Mouse (Mus musculus): ENCODE data around the gene Arhgap15. TPM values are rescaled to one million over a fixed set of nuclear protein-coding genes. Genes with fewer than 3 reads are reported as not detected.

Gene Arhgap15
- polyA plus RNA-seq, 1 experiment from 2014 or later = 2.8 TPM

DNA sequence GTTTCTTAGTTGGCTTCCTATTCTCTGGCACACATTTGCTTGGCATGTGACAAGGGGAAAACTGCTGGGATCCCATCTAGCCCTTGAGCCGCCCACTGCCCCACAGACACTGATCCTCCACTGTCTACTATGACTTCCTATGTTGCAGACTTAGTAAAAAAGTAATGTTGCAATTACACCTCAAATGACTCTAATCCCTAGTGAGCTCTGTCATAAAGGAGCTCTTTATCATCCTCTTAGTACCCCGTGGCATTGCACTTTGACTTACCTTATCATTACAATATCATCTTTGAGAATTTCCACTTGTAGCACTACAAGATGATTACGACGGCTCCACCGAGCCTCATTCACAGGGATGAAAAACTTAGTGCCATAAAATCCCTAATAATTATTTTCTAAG lies 190.6 kb downstream of the Arhgap15 start:
- no peaks in the 10 kb centered on the region for H3K36me3 ChIP-seq (ENCODE audit: control insufficient read depth, insufficient read depth, low read length)
- H3K27me3 ChIP-seq (ENCODE audit: control insufficient read depth, insufficient read depth, low read length) = no peaks in the 10 kb centered on the region
- H3K9ac ChIP-seq (ENCODE audit: low read length) = no peak overlapping the region
- no peak overlapping the region for H3K4me2 ChIP-seq (ENCODE audit: low read depth, low read length)
- H3K9me3 ChIP-seq (replicated peaks; ENCODE audit: control insufficient read depth, low read length) = no peaks in the 10 kb centered on the region
- no peak overlapping the region for H3K27ac ChIP-seq (ENCODE audit: low read length)
- H3K4me3 ChIP-seq (replicated peaks; ENCODE audit: low read length) = no peak overlapping the region
- no peak for ATAC-seq (ENCODE audit: insufficient read depth, low FRiP score)
- H3K4me1 ChIP-seq (ENCODE audit: control insufficient read depth, insufficient read depth, low read length) = no peaks in the 10 kb centered on the region
- 85% methylated on average over 5 of the region's 5 CpGs for WGBS

DNA sequence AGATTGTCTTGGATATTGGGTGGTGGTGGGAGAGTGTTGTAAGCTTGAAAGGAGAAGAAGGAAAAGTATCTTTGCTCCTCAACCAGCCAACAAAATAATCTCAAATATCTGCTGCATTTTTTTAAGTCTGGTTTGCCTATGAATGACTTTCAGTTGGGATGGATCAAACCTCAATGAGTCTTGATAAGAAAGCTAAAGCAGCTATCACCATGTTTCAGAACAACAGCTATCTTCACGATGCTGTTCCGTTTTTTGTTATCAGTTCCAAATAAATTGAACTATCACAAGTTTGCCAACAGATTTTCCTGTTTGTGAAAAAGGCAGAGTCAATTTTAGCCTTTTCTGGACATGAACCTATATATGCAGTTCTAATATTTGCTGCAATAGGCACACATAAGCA lies 197.1 kb downstream of the Arhgap15 start:
- Histone ChIP-seq H3K4me2 (ENCODE audit: low read depth, low read length) (no peak overlapping the region), H3K4me1 (ENCODE audit: control insufficient read depth, insufficient read depth, low read length) (no peaks in the 10 kb centered on the region), H3K4me3 (replicated peaks; ENCODE audit: low read length) (no peak overlapping the region), H3K9ac (ENCODE audit: low read length) (no peak overlapping the region), H3K27me3 (ENCODE audit: control insufficient read depth, insufficient read depth, low read length) (no peaks in the 10 kb centered on the region), H3K9me3 (replicated peaks; ENCODE audit: control insufficient read depth, low read length) (no peaks in the 10 kb centered on the region), H3K36me3 (ENCODE audit: control insufficient read depth, insufficient read depth, low read length) (no peaks in the 10 kb centered on the region), H3K27ac (ENCODE audit: low read length) (no peak overlapping the region)
- ATAC-seq (ENCODE audit: insufficient read depth, low FRiP score) = no peak
- 86% methylated on average over 2 of the region's 2 CpGs for WGBS

DNA sequence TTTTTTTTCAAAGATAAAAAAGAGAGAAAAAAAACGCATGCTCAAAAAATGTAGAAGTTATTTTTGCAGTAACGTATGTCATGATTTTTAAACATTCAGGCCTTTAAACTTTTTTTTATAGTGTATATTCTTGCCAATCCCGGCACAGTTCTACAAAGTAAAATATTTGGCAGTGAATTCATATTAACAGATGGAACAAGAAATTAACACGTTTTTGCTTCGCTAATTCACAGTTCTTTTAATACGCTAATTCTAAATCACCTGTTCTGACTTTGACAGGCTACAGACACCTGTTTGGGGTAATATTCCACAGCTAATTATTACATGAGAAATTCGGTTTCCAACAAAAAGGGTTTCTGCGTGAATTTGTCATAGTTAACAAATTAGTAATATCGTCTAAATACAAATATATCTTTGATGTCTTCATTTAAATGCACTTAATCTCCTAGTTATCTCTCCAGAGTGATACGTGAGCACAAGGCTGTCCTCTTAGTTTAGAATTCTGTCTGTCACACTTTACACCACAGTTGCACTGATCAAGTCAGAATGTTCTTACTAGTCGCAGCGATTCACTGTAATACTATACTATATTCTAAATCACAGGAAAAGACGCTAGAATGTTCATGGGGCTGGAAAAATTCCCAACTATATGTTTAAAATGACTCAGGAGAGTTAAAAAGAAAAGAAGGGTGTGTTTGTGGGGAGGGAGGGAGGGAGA lies 201.3 kb downstream of the Arhgap15 start:
- WGBS = 74% methylated on average over 13 of the region's 13 CpGs
- no peaks in the 10 kb centered on the region for H3K27me3 ChIP-seq (ENCODE audit: control insufficient read depth, insufficient read depth, low read length)
- no peaks in the 10 kb centered on the region for H3K9me3 ChIP-seq (replicated peaks; ENCODE audit: control insufficient read depth, low read length)
- H3K4me1 ChIP-seq (ENCODE audit: control insufficient read depth, insufficient read depth, low read length) = no peaks in the 10 kb centered on the region
- H3K36me3 ChIP-seq (ENCODE audit: control insufficient read depth, insufficient read depth, low read length) = no peaks in the 10 kb centered on the region
- no peak overlapping the region for H3K4me3 ChIP-seq (replicated peaks; ENCODE audit: low read length)
- no peak overlapping the region for H3K27ac ChIP-seq (ENCODE audit: low read length)
- no peak overlapping the region for H3K9ac ChIP-seq (ENCODE audit: low read length)
- no peak overlapping the region for H3K4me2 ChIP-seq (ENCODE audit: low read depth, low read length)
- no peak for ATAC-seq (ENCODE audit: insufficient read depth, low FRiP score)

DNA sequence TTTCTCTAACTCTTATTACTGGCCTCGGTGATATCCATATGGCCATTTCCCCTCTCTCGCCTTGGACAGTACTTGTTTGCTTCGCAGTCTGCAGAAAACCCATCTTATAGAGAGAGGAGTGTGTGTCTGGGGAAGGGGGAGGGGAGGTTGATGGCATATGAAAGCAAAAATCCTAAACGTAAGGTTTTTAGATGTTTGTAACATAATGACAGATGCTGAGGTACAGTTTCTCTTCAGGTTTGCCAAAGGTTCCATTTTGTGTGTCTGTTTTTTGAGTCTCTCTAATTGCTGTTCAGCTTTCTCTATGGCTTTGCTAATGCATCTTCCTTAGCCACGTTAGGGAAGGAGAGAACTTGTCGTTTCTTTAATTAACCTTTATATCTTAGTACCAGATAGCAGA lies 202.1 kb downstream of the Arhgap15 start:
- no peak for ATAC-seq (ENCODE audit: insufficient read depth, low FRiP score)
- Histone ChIP-seq H3K27me3 (ENCODE audit: control insufficient read depth, insufficient read depth, low read length) (no peaks in the 10 kb centered on the region), H3K4me2 (ENCODE audit: low read depth, low read length) (no peak overlapping the region), H3K36me3 (ENCODE audit: control insufficient read depth, insufficient read depth, low read length) (no peaks in the 10 kb centered on the region), H3K9me3 (replicated peaks; ENCODE audit: control insufficient read depth, low read length) (no peaks in the 10 kb centered on the region), H3K9ac (ENCODE audit: low read length) (no peak overlapping the region), H3K27ac (ENCODE audit: low read length) (no peak overlapping the region), H3K4me3 (replicated peaks; ENCODE audit: low read length) (no peak overlapping the region), H3K4me1 (ENCODE audit: control insufficient read depth, insufficient read depth, low read length) (no peaks in the 10 kb centered on the region)
- 72% methylated on average over 6 of the region's 6 CpGs for WGBS

DNA sequence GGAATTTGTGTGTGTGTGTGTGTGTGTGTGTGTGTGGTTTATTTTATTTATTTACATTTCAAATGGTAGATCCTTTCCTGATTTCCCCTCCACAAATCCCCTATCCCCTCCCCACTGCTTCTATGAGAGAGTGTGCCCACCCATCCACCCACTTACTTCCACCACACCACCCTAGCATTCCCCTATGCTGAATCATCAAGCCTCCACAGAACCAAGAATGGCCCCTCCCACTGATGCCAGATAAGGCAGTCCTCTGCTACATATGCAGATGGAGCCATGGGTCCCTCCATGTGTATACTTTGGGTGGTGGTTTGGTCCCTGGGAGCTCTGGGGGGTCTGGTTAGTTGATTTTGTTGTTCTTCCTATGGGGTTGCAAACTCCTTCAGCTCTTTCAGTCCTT lies 210.6 kb downstream of the Arhgap15 start:
- ATAC-seq (ENCODE audit: insufficient read depth, low FRiP score) = no peak

DNA sequence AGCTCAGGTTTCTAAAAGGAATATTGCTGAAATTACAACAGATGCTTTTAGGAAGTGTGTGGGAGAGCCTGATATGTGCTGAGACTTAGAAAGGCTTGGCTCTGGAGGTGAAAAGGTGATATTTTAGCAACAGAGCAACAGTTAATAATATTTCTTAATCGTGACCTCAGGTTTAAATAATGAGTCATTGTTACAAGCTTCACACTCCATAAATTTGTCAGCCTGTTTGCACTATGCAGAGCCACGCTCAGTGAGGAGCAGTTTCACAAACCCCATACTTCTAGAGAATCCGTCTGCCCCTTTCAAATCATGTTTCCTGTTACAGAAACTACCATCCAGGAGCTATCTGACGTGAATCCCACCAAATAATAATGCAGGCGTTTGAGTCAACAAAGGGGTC lies 213.8 kb downstream of the Arhgap15 start:
- H3K27me3 ChIP-seq (ENCODE audit: control insufficient read depth, insufficient read depth, low read length) = no peaks in the 10 kb centered on the region
- H3K4me1 ChIP-seq (ENCODE audit: control insufficient read depth, insufficient read depth, low read length) = no peaks in the 10 kb centered on the region
- no peak for ATAC-seq (ENCODE audit: insufficient read depth, low FRiP score)
- no peak overlapping the region for H3K4me2 ChIP-seq (ENCODE audit: low read depth, low read length)
- no peak overlapping the region for H3K27ac ChIP-seq (ENCODE audit: low read length)
- H3K9me3 ChIP-seq (replicated peaks; ENCODE audit: control insufficient read depth, low read length) = no peaks in the 10 kb centered on the region
- WGBS = 50% methylated on average over 5 of the region's 5 CpGs
- H3K9ac ChIP-seq (ENCODE audit: low read length) = no peak overlapping the region
- no peaks in the 10 kb centered on the region for H3K36me3 ChIP-seq (ENCODE audit: control insufficient read depth, insufficient read depth, low read length)
- H3K4me3 ChIP-seq (replicated peaks; ENCODE audit: low read length) = no peak overlapping the region

More for the DNA sequence above, 210.6 kb downstream of the Arhgap15 start:
- no peaks in the 10 kb centered on the region for H3K36me3 ChIP-seq (ENCODE audit: control insufficient read depth, insufficient read depth, low read length)
- H3K4me3 ChIP-seq (replicated peaks; ENCODE audit: low read length) = no peak overlapping the region
- no peak overlapping the region for H3K27ac ChIP-seq (ENCODE audit: low read length)
- no peaks in the 10 kb centered on the region for H3K4me1 ChIP-seq (ENCODE audit: control insufficient read depth, insufficient read depth, low read length)
- no peak overlapping the region for H3K4me2 ChIP-seq (ENCODE audit: low read depth, low read length)
- H3K27me3 ChIP-seq (ENCODE audit: control insufficient read depth, insufficient read depth, low read length) = no peaks in the 10 kb centered on the region
- no peak overlapping the region for H3K9ac ChIP-seq (ENCODE audit: low read length)
- H3K9me3 ChIP-seq (replicated peaks; ENCODE audit: control insufficient read depth, low read length) = no peaks in the 10 kb centered on the region

DNA sequence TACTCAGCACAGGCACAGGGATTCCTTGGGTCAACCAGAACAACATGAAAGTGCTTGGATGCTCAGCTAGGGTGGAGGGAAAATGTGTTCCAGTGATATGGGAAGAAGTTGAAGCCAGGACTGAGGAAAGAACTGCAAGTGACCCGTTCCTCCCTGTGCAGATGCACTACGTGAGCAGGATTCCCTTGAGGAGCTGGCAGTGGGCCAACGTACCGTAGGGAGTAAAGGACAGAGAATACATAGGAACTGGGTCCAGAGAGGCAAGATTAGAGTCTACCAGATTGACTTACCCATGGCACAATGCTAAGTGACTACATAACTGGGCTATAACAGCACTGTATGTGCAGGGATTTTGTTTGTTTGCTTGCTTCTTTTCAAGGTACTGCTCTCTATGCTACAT lies 220.0 kb downstream of the Arhgap15 start:
- WGBS = 34% methylated on average over 4 of the region's 4 CpGs
- Histone ChIP-seq H3K27me3 (ENCODE audit: control insufficient read depth, insufficient read depth, low read length) (no peaks in the 10 kb centered on the region), H3K27ac (ENCODE audit: low read length) (no peak overlapping the region), H3K9ac (ENCODE audit: low read length) (no peak overlapping the region), H3K4me2 (ENCODE audit: low read depth, low read length) (no peak overlapping the region), H3K4me1 (ENCODE audit: control insufficient read depth, insufficient read depth, low read length) (no peaks in the 10 kb centered on the region), H3K9me3 (replicated peaks; ENCODE audit: control insufficient read depth, low read length) (no peaks in the 10 kb centered on the region), H3K36me3 (ENCODE audit: control insufficient read depth, insufficient read depth, low read length) (no peaks in the 10 kb centered on the region), H3K4me3 (replicated peaks; ENCODE audit: low read length) (no peak overlapping the region)
- no peak for ATAC-seq (ENCODE audit: insufficient read depth, low FRiP score)

DNA sequence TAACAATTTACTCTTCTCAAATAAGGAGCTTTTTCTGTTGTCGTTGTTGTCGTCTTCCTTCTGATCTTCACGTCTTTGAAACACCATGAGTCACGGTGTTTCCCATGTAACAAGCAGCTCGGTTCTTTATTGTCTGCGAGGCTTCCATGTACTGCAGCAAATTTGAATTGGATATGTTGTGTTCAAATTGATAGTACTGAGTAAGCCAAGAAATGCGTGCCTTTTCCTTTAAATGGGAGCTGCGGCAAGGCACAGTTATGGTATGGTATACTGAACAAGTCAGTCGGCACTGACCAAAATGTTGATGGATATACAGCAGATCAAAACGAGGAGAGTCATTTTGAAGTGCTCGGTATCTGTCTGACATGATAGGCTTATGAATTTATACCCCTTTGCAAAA lies 229.1 kb downstream of the Arhgap15 start:
- H3K4me1 ChIP-seq (ENCODE audit: control insufficient read depth, insufficient read depth, low read length) = no peaks in the 10 kb centered on the region
- H3K9me3 ChIP-seq (replicated peaks; ENCODE audit: control insufficient read depth, low read length) = no peaks in the 10 kb centered on the region
- no peak overlapping the region for H3K27ac ChIP-seq (ENCODE audit: low read length)
- H3K27me3 ChIP-seq (ENCODE audit: control insufficient read depth, insufficient read depth, low read length) = no peaks in the 10 kb centered on the region
- H3K36me3 ChIP-seq (ENCODE audit: control insufficient read depth, insufficient read depth, low read length) = no peaks in the 10 kb centered on the region
- ATAC-seq (ENCODE audit: insufficient read depth, low FRiP score) = no peak
- no peak overlapping the region for H3K4me3 ChIP-seq (replicated peaks; ENCODE audit: low read length)
- no peak overlapping the region for H3K4me2 ChIP-seq (ENCODE audit: low read depth, low read length)
- H3K9ac ChIP-seq (ENCODE audit: low read length) = no peak overlapping the region
- WGBS = 82% methylated on average over 11 of the region's 11 CpGs

DNA sequence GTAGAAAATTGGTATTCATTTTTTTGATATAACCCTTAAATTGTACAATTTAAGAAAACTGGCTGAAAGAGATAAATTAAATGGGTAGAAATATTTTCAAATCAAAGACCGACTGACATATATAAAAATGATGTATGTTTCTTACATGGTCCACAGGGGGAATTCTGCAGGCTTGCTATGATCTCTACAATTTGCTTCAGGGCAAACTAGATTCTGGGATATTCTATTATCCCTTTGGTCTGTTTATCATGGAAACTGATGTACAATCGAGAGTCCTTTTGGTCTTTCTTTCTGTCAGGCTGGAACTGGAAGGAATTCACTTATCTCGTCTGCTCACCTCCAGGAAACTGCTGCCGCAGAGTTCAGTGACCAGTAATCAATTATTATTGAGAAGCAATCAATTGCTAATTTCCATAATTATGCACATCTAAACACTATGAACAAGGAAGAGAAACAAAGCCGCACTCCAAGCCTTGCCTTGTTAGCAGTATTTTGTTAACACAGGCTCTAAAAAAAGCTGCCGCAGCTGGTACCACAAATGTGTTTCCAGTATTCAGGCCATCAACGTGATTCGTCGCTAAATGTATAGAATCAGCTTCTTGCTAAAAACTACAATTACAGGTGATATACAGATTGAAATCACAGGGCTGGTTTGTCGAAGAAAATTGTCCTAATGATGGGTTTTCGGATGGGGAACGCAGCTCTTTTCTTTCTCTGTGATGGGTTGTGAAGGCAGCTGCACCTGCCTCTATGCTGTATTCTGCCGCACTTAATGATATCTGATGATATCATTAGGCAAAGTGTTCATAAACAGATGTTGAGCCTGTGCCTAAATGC lies 229.8 kb downstream of the Arhgap15 start:
- Histone ChIP-seq H3K4me2 (ENCODE audit: low read depth, low read length) (no peak overlapping the region), H3K9me3 (replicated peaks; ENCODE audit: control insufficient read depth, low read length) (no peaks in the 10 kb centered on the region), H3K36me3 (ENCODE audit: control insufficient read depth, insufficient read depth, low read length) (no peaks in the 10 kb centered on the region), H3K27me3 (ENCODE audit: control insufficient read depth, insufficient read depth, low read length) (no peaks in the 10 kb centered on the region), H3K4me1 (ENCODE audit: control insufficient read depth, insufficient read depth, low read length) (no peaks in the 10 kb centered on the region), H3K4me3 (replicated peaks; ENCODE audit: low read length) (no peak overlapping the region), H3K27ac (ENCODE audit: low read length) (no peak overlapping the region), H3K9ac (ENCODE audit: low read length) (no peak overlapping the region)
- whole genome bisulfite sequencing = 78% methylated on average over 13 of the region's 13 CpGs
- no peak for ATAC-seq (ENCODE audit: insufficient read depth, low FRiP score)

All from stomach, embryonic 16.5 days (tissue).